In the genomic region with DNA sequence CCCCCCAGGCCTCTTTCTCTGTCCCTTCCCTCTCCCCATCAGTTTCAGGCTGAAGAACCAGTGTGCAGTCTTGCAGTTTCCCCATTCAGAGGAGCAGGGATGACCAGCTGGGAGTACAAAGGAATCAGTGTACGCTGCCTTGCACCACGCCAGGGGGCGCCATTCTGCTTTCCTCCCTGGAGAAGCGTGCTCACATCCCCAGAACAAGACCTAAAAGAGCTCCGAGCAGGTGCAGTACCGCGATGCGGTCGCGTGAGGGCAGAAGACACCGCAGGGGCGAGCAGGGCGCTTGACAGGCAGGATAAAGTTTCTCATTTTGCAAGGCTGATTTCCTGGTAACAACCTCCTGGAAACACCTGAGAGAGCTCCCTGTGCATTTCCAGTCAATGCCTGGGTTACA, we compare ENCODE assay signal across 9 mouse cellular contexts. TPM values are rescaled to one million over a fixed set of nuclear protein-coding genes. Genes with fewer than 3 reads are reported as not detected.
DNase-seq lines count a peak whose midpoint lies in the region; ATAC-seq and TF ChIP-seq lines count a peak whose summit lies in the region.
"Had no signal": no experiment of that assay in that cellular context is flagged by ENCODE, and none has a peak within 500 bp of the region (broad histone marks: within the 10 kb centered on the region; RNA-seq: fewer than 3 reads in every experiment).

No protein-coding gene starts in this region.

- no peaks in the 10 kb centered on the region for H3K9me3 ChIP-seq in heart, embryonic 11.5 days (replicated peaks; ENCODE audit: control insufficient read depth, low read length)
- H3K9me3 ChIP-seq in kidney, embryonic 16.5 days (ENCODE audit: low read length), result no peaks in the 10 kb centered on the region
- H3K9me3 ChIP-seq in neural tube, embryonic 12.5 days, result no peaks in the 10 kb centered on the region
- H3K9me3 ChIP-seq in stomach, postnatal 0 days (ENCODE audit: control insufficient read depth, low read length), result no peaks in the 10 kb centered on the region

- TF ChIP-seq POLR2A in brain, embryonic 14.5 days (IDR thresholded peaks at IDR 0.05; ENCODE audit: borderline replicate concordance, extremely low read depth, insufficient read depth, insufficient read length, poor library complexity, severe bottlenecking), result no peak

- H3K4me1 ChIP-seq in heart, embryonic 11.5 days (ENCODE audit: control insufficient read depth, insufficient read depth, low read length), result no peaks in the 10 kb centered on the region
- 0 out of 2 replicates have a peak, but pooled peaks cover 3% of the 10 kb centered on the region for H3K4me1 ChIP-seq in kidney, embryonic 16.5 days (ENCODE audit: insufficient read depth, low read length)
- no peaks in the 10 kb centered on the region for H3K4me1 ChIP-seq in neural tube, embryonic 12.5 days
- no peaks in the 10 kb centered on the region for H3K4me1 ChIP-seq in stomach, postnatal 0 days (replicated peaks; ENCODE audit: control insufficient read depth, insufficient read depth)

- 2% methylated on average over 13 of the region's 13 CpGs for WGBS in heart, embryonic 11.5 days (ENCODE audit: insufficient replicate concordance)
- WGBS in kidney, embryonic 16.5 days, result 2% methylated on average over 13 of the region's 13 CpGs
- under 1% methylated on average over 13 of the region's 13 CpGs for WGBS in neural tube, embryonic 12.5 days
- WGBS in stomach, postnatal 0 days, result under 1% methylated on average over 13 of the region's 13 CpGs

- H3K27ac ChIP-seq in heart, embryonic 11.5 days (ENCODE audit: low read depth, low read length), result no peak overlapping the region
- no peak overlapping the region for H3K27ac ChIP-seq in kidney, embryonic 16.5 days (ENCODE audit: low read length)
- no peak overlapping the region for H3K27ac ChIP-seq in neural tube, embryonic 12.5 days
- H3K27ac ChIP-seq in stomach, postnatal 0 days (replicated peaks), result no peak overlapping the region

- TF ChIP-seq CTCF in brain, embryonic 14.5 days (IDR thresholded peaks at IDR 0.05; ENCODE audit: borderline replicate concordance, extremely low read depth, insufficient read depth, insufficient read length), result peak; percentile 98
- peak; percentile 99 for TF ChIP-seq CTCF in stomach, postnatal 0 days (IDR thresholded peaks at IDR 0.05; ENCODE audit: low read depth)

- H3K4me3 ChIP-seq in heart, embryonic 11.5 days (ENCODE audit: low read depth, low read length), result no peak overlapping the region
- H3K4me3 ChIP-seq in kidney, embryonic 16.5 days (ENCODE audit: low read length), result no peak overlapping the region
- H3K4me3 ChIP-seq in neural tube, embryonic 12.5 days, result no peak overlapping the region
- H3K4me3 ChIP-seq in stomach, postnatal 0 days (ENCODE audit: low read depth, low read length), result no peak overlapping the region
- H3K4me3 ChIP-seq: megakaryocyte, embryonic 14.5 days had no signal

- H3K27me3 ChIP-seq in heart, embryonic 11.5 days (ENCODE audit: control insufficient read depth, insufficient read depth, low read length), result 0 out of 2 replicates have a peak, but pooled peaks cover 3% of the 10 kb centered on the region
- no peaks in the 10 kb centered on the region for H3K27me3 ChIP-seq in kidney, embryonic 16.5 days (ENCODE audit: insufficient read depth, low read length)
- no peaks in the 10 kb centered on the region; the same call in 1 of the 2 replicates for H3K27me3 ChIP-seq in neural tube, embryonic 12.5 days (replicated peaks)
- no peaks in the 10 kb centered on the region for H3K27me3 ChIP-seq in stomach, postnatal 0 days (ENCODE audit: control insufficient read depth, insufficient read depth, low read length)

- peak; percentile 72 for ATAC-seq in CD4-positive, CD25-positive, alpha-beta regulatory T cell, adult 4 months
- peak; percentile 90 for ATAC-seq in erythroid progenitor cell, adult 5-6 weeks (replicated peaks; ENCODE audit: low FRiP score, poor library complexity, severe bottlenecking)
- ATAC-seq in heart, embryonic 11.5 days (replicated peaks; ENCODE audit: insufficient number of reproducible peaks, low FRiP score, low TSS enrichment), result 0 out of 2 replicates have a peak, but pooled peaks have one; percentile 35
- peak; percentile 74 for ATAC-seq in kidney, embryonic 16.5 days (ENCODE audit: low FRiP score, low TSS enrichment)
- 0 out of 2 replicates have a peak, but pooled peaks have one; percentile 33 for ATAC-seq in neural tube, embryonic 12.5 days (ENCODE audit: low FRiP score, low read depth)
- peak; percentile 87 for ATAC-seq in stomach, postnatal 0 days (ENCODE audit: low FRiP score, low TSS enrichment)

- no peak overlapping the region for H3K4me2 ChIP-seq in heart, embryonic 11.5 days
- H3K4me2 ChIP-seq in kidney, embryonic 16.5 days (replicated peaks; ENCODE audit: low read depth, low read length), result no peak overlapping the region
- H3K4me2 ChIP-seq in neural tube, embryonic 12.5 days (replicated peaks), result no peak overlapping the region
- no peak overlapping the region for H3K4me2 ChIP-seq in stomach, postnatal 0 days (replicated peaks; ENCODE audit: low read depth)

- H3K9ac ChIP-seq in heart, embryonic 11.5 days (ENCODE audit: low read depth, low read length), result no peak overlapping the region
- H3K9ac ChIP-seq in kidney, embryonic 16.5 days (replicated peaks; ENCODE audit: low read length), result no peak overlapping the region
- H3K9ac ChIP-seq in neural tube, embryonic 12.5 days, result no peak overlapping the region
- H3K9ac ChIP-seq in stomach, postnatal 0 days (ENCODE audit: low read length), result no peak overlapping the region

- no peak for TF ChIP-seq EP300 in stomach, postnatal 0 days (optimal IDR thresholded peaks at IDR 0.05)

- no peaks in the 10 kb centered on the region for H3K36me3 ChIP-seq in heart, embryonic 11.5 days (ENCODE audit: control insufficient read depth, insufficient read depth, low read length)
- H3K36me3 ChIP-seq in kidney, embryonic 16.5 days (ENCODE audit: insufficient read depth, low read length), result no peaks in the 10 kb centered on the region
- H3K36me3 ChIP-seq in neural tube, embryonic 12.5 days, result no peaks in the 10 kb centered on the region
- H3K36me3 ChIP-seq in stomach, postnatal 0 days (ENCODE audit: control insufficient read depth, insufficient read depth, low read length), result no peaks in the 10 kb centered on the region

- peak; percentile 95 for DNase-seq in brain, embryonic 14.5 days (ENCODE audit: low read depth)
- peak; percentile 96 for DNase-seq in liver
- peak; percentile 97 for DNase-seq in stomach, postnatal 0 days (ENCODE audit: low spot score)

RNA-seq across cellular contexts. Expression of gene Tmem270, which starts 0.6 kb away (rescaled TPM):
- polyA plus RNA-seq in CD4-positive, CD25-positive, alpha-beta regulatory T cell, adult 4 months (2017; shearing (Covaris generic)), result not detected
- not detected in 2 replicates for polyA plus RNA-seq in brain, embryonic 14.5 days (2012; rRNA removed)
- total RNA-seq in erythroid progenitor cell, adult 5-6 weeks (2015; ENCODE audit: low replicate concordance), result 2.5 TPM in 1 of 2 replicates, not detected in the other
- total RNA-seq in erythroid progenitor cell, adult 5-6 weeks (2017; ENCODE audit: low replicate concordance), result not detected in 2 replicates
- polyA plus RNA-seq in heart, embryonic 11.5 days (2014; fragmentation: Nextera tagmentation; extraction: Ambion mirVana), result not detected in 2 replicates
- not detected in 2 replicates for polyA plus RNA-seq in kidney, embryonic 16.5 days (2015; fragmentation: Nextera tagmentation; extraction: Ambion mirVana)
- not detected in 2 replicates for polyA plus RNA-seq in neural tube, embryonic 12.5 days (2016; fragmentation: Nextera tagmentation; extraction: Ambion mirVana)
- polyA plus RNA-seq in stomach, postnatal 0 days (2015; fragmentation: Nextera tagmentation; extraction: Ambion mirVana), result not detected in 2 replicates

RNA-seq across cellular contexts. Expression of gene Cldn13, which starts 8.2 kb away (rescaled TPM):
- polyA plus RNA-seq in CD4-positive, CD25-positive, alpha-beta regulatory T cell, adult 4 months (2017; shearing (Covaris generic)), result not detected
- 0.10 TPM in 1 of 2 replicates, not detected in the other for polyA plus RNA-seq in brain, embryonic 14.5 days (2012; rRNA removed)
- 702 and 793 TPM in 2 replicates for total RNA-seq in erythroid progenitor cell, adult 5-6 weeks (2015; ENCODE audit: low replicate concordance)
- 370 and 493 TPM in 2 replicates for total RNA-seq in erythroid progenitor cell, adult 5-6 weeks (2017; ENCODE audit: low replicate concordance)
- polyA plus RNA-seq in heart, embryonic 11.5 days (2014; fragmentation: Nextera tagmentation; extraction: Ambion mirVana), result 15.0 and 17.1 TPM in 2 replicates
- polyA plus RNA-seq in kidney, embryonic 16.5 days (2015; fragmentation: Nextera tagmentation; extraction: Ambion mirVana), result 0.99 and 1.2 TPM in 2 replicates
- 2.6 and 2.7 TPM in 2 replicates for polyA plus RNA-seq in neural tube, embryonic 12.5 days (2016; fragmentation: Nextera tagmentation; extraction: Ambion mirVana)
- polyA plus RNA-seq in stomach, postnatal 0 days (2015; fragmentation: Nextera tagmentation; extraction: Ambion mirVana), result 0.24 and 0.29 TPM in 2 replicates

RNA-seq across cellular contexts. Expression of gene Mettl27, which starts 25.0 kb away (rescaled TPM):
- polyA plus RNA-seq in CD4-positive, CD25-positive, alpha-beta regulatory T cell, adult 4 months (2017; shearing (Covaris generic)), result 10 to 100 TPM; 11.4 to 16.7 TPM
- 5.6 and 6.9 TPM in 2 replicates for polyA plus RNA-seq in brain, embryonic 14.5 days (2012; rRNA removed)
- 41.1 and 65.6 TPM in 2 replicates for total RNA-seq in erythroid progenitor cell, adult 5-6 weeks (2015; ENCODE audit: low replicate concordance)
- total RNA-seq in erythroid progenitor cell, adult 5-6 weeks (2017; ENCODE audit: low replicate concordance), result 28.3 and 42.1 TPM in 2 replicates
- 10.3 and 11.1 TPM in 2 replicates for polyA plus RNA-seq in heart, embryonic 11.5 days (2014; fragmentation: Nextera tagmentation; extraction: Ambion mirVana)
- 29.6 and 30.7 TPM in 2 replicates for polyA plus RNA-seq in kidney, embryonic 16.5 days (2015; fragmentation: Nextera tagmentation; extraction: Ambion mirVana)
- polyA plus RNA-seq in neural tube, embryonic 12.5 days (2016; fragmentation: Nextera tagmentation; extraction: Ambion mirVana), result 8.8 and 10.1 TPM in 2 replicates
- 9.4 and 10.2 TPM in 2 replicates for polyA plus RNA-seq in stomach, postnatal 0 days (2015; fragmentation: Nextera tagmentation; extraction: Ambion mirVana)

RNA-seq across cellular contexts. Expression of gene Cldn4, which starts 39.6 kb away (rescaled TPM):
- under 1 TPM in 1 of 2 experiments, not detected in 1; 0.40 TPM for polyA plus RNA-seq in CD4-positive, CD25-positive, alpha-beta regulatory T cell, adult 4 months (2017; shearing (Covaris generic))
- 3.2 and 3.5 TPM in 2 replicates for polyA plus RNA-seq in brain, embryonic 14.5 days (2012; rRNA removed)
- 0.84 TPM in 1 of 2 replicates, not detected in the other for total RNA-seq in erythroid progenitor cell, adult 5-6 weeks (2015; ENCODE audit: low replicate concordance)
- total RNA-seq in erythroid progenitor cell, adult 5-6 weeks (2017; ENCODE audit: low replicate concordance), result not detected in 2 replicates
- 1.4 and 1.7 TPM in 2 replicates for polyA plus RNA-seq in heart, embryonic 11.5 days (2014; fragmentation: Nextera tagmentation; extraction: Ambion mirVana)
- 63.1 and 64.7 TPM in 2 replicates for polyA plus RNA-seq in kidney, embryonic 16.5 days (2015; fragmentation: Nextera tagmentation; extraction: Ambion mirVana)
- polyA plus RNA-seq in neural tube, embryonic 12.5 days (2016; fragmentation: Nextera tagmentation; extraction: Ambion mirVana), result 2.0 and 2.1 TPM in 2 replicates
- 43.8 and 51.6 TPM in 2 replicates for polyA plus RNA-seq in stomach, postnatal 0 days (2015; fragmentation: Nextera tagmentation; extraction: Ambion mirVana)

Comparison
In these comparisons a context has a peak if more than half of its experiments do, and no peak if none do; other contexts are left out.
1. ATAC-seq: peak in every context shown above with its lines; median percentile 90 in erythroid progenitor cell, adult 5-6 weeks; 87 in stomach, postnatal 0 days; 74 in kidney, embryonic 16.5 days; 72 in CD4-positive, CD25-positive, alpha-beta regulatory T cell, adult 4 months; 35 in heart, embryonic 11.5 days; 33 in neural tube, embryonic 12.5 days.